Mouse (Mus musculus): Measurements from ENCODE around the gene Cabp5. TPM values are rescaled to one million over a fixed set of nuclear protein-coding genes. Genes with fewer than 3 reads are reported as not detected.
"Not testable (repeated sequence)": the region's sequence is repeated elsewhere in the genome, so short reads cannot be mapped to it uniquely, and the experiment has no call there.

The Cabp5 gene
- polyA plus RNA-seq (2011; ENCODE audit: insufficient read depth, insufficient read length, low read depth, missing spikeins), result not detected in 2 replicates

DNA sequence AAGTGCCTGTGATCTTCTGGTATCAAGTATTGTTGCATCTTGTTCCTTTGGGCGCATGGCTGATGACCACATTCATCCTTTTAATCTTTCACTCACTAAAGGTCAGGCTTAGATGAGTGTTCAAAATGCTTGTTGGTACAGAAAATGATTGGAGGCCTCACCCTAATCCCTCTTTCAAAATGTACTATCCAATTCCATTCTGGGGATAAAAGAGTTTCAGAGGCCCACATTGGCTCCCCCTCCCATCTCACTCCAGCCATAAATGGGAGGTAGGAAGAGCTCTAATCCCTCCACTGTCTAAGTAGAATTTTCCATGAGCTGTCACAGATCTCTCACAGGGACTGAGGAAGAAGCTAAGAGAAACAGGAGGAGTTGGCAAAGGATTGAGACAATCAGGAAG lies at the start of gene Cabp5:
Gene Cabp5, plus strand, starts transcription at position 301 of the 400 bp plus-strand sequence.
- no peaks in the 10 kb centered on the region for H3K4me1 ChIP-seq (ENCODE audit: control insufficient read depth, insufficient read depth, low read length)
- no peaks in the 10 kb centered on the region for H3K9me3 ChIP-seq (replicated peaks; ENCODE audit: control insufficient read depth, insufficient read depth, low read length, poor library complexity, severe bottlenecking)
- H3K9ac ChIP-seq (ENCODE audit: low read depth, poor library complexity, severe bottlenecking), result no peak within 1 kb of the TSS
- H3K27me3 ChIP-seq (ENCODE audit: control insufficient read depth, insufficient read depth, low read length, poor library complexity, severe bottlenecking), result no peaks in the 10 kb centered on the region
- TF ChIP-seq EP300 (IDR thresholded peaks at IDR 0.05; ENCODE audit: insufficient read depth, low read depth, low read length) (no peak), CTCF (IDR thresholded peaks at IDR 0.05; ENCODE audit: low read depth, low read length) (no peak), POLR2A (IDR thresholded peaks at IDR 0.05; ENCODE audit: insufficient read depth, low read length) (no peak)
- no peak within 1 kb of the TSS for H3K27ac ChIP-seq (ENCODE audit: insufficient read depth, low read length)
- no peaks in the 10 kb centered on the region for H3K36me3 ChIP-seq (ENCODE audit: control insufficient read depth, insufficient read depth, low read length, poor library complexity, severe bottlenecking)
- H3K4me3 ChIP-seq (ENCODE audit: low read depth, low read length), result no peak within 1 kb of the TSS

DNA sequence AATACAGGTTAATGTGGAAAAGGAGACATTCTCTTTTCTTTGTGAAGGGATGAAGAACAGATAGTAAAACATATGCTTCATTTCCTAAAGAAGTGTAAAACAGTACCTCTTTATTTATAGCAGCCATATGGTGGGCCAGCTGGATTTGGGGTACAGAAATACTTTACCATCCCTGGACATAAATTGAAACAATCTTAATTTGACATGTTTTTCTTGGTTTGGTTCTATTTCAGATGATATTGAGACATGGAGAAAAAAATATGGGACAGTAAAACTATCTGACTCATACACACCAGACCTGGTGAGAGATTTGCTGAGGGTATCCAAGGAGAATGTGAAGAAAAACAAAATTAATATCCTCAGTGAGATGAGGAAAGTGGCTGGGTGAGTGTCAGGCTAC lies 42.0 kb upstream of the Cabp5 start:
- no peaks in the 10 kb centered on the region for H3K36me3 ChIP-seq (ENCODE audit: control insufficient read depth, insufficient read depth, low read length, poor library complexity, severe bottlenecking)
- no peak overlapping the region for H3K4me3 ChIP-seq (ENCODE audit: low read depth, low read length)
- H3K4me1 ChIP-seq (ENCODE audit: control insufficient read depth, insufficient read depth, low read length), result no peaks in the 10 kb centered on the region
- TF ChIP-seq CTCF (IDR thresholded peaks at IDR 0.05; ENCODE audit: low read depth, low read length) (no peak), POLR2A (IDR thresholded peaks at IDR 0.05; ENCODE audit: insufficient read depth, low read length) (no peak), EP300 (IDR thresholded peaks at IDR 0.05; ENCODE audit: insufficient read depth, low read depth, low read length) (no peak)
- no peak overlapping the region for H3K27ac ChIP-seq (ENCODE audit: insufficient read depth, low read length)
- H3K9ac ChIP-seq (ENCODE audit: low read depth, poor library complexity, severe bottlenecking), result no peak overlapping the region
- H3K27me3 ChIP-seq (ENCODE audit: control insufficient read depth, insufficient read depth, low read length, poor library complexity, severe bottlenecking), result no peaks in the 10 kb centered on the region
- no peaks in the 10 kb centered on the region for H3K9me3 ChIP-seq (replicated peaks; ENCODE audit: control insufficient read depth, insufficient read depth, low read length, poor library complexity, severe bottlenecking)

DNA sequence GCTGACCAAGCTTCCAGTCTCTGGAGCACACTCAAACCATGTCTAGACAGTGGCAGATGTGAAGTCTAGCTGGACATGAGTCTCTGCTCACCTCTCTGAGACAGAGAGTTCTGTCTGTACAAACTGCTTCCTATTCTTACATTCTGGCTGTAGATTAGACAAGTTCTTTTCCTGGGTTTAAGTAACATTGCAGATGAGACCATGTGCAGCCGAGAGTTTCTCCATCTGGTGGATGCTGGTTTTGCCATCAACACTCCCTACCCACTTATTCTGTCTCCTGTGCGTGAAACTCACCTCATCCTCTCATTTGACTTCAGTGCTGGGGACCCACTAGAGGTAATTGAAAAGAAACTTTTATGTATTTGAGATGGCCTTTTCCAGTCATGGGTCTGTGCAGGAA lies 17.3 kb upstream of the Cabp5 start:
- Histone ChIP-seq H3K27me3 (ENCODE audit: control insufficient read depth, insufficient read depth, low read length, poor library complexity, severe bottlenecking) (no peaks in the 10 kb centered on the region), H3K9me3 (replicated peaks; ENCODE audit: control insufficient read depth, insufficient read depth, low read length, poor library complexity, severe bottlenecking) (no peaks in the 10 kb centered on the region), H3K4me3 (ENCODE audit: low read depth, low read length) (no peak overlapping the region), H3K27ac (ENCODE audit: insufficient read depth, low read length) (no peak overlapping the region), H3K4me1 (ENCODE audit: control insufficient read depth, insufficient read depth, low read length) (no peaks in the 10 kb centered on the region), H3K36me3 (ENCODE audit: control insufficient read depth, insufficient read depth, low read length, poor library complexity, severe bottlenecking) (no peaks in the 10 kb centered on the region), H3K9ac (ENCODE audit: low read depth, poor library complexity, severe bottlenecking) (no peak overlapping the region)
- TF ChIP-seq POLR2A (IDR thresholded peaks at IDR 0.05; ENCODE audit: insufficient read depth, low read length) (no peak), CTCF (IDR thresholded peaks at IDR 0.05; ENCODE audit: low read depth, low read length) (no peak), EP300 (IDR thresholded peaks at IDR 0.05; ENCODE audit: insufficient read depth, low read depth, low read length) (no peak)

DNA sequence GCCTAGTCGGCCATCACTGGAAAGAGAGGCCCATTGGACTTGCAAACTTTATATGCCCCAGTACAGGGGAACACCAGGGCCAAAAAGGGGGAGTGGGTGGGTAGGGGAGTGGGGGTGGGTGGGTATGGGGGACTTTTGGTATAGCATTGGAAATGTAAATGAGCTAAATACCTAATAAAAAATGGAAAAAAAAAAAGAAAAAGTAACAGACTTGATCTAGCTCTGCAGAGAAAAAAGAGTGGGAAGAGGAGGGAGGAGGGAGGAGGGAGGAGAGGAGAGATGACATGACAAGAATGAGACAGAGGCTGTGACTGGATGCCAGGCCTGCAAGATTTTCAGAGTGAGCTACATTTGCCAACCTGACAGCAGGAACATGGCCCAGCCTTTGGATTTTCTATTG lies 52.6 kb downstream of the Cabp5 start, which contains the start of gene Bsph1:
Gene Bsph1, plus strand, starts transcription at position 301 of the 400 bp plus-strand sequence.
- not testable (repeated sequence) for H3K27ac ChIP-seq (ENCODE audit: insufficient read depth, low read length); H3K4me1 ChIP-seq (ENCODE audit: control insufficient read depth, insufficient read depth, low read length); H3K36me3 ChIP-seq (ENCODE audit: control insufficient read depth, insufficient read depth, low read length, poor library complexity, severe bottlenecking); H3K9me3 ChIP-seq (replicated peaks; ENCODE audit: control insufficient read depth, insufficient read depth, low read length, poor library complexity, severe bottlenecking); H3K4me3 ChIP-seq (ENCODE audit: low read depth, low read length); H3K27me3 ChIP-seq (ENCODE audit: control insufficient read depth, insufficient read depth, low read length, poor library complexity, severe bottlenecking); H3K9ac ChIP-seq (ENCODE audit: low read depth, poor library complexity, severe bottlenecking)

Other genes with a start within 250 kb of the Cabp5 start
- 0.64 and 0.78 TPM in 2 replicates for gene Vmn1r88, start 238.6 kb upstream of the Cabp5 start, polyA plus RNA-seq (2011; ENCODE audit: insufficient read depth, insufficient read length, low read depth, missing spikeins)
- not detected in 2 replicates for gene Vmn1r89, start 185.1 kb upstream of the Cabp5 start, polyA plus RNA-seq (2011; ENCODE audit: insufficient read depth, insufficient read length, low read depth, missing spikeins)
- gene Lig1, start 120.8 kb upstream of the Cabp5 start, polyA plus RNA-seq (2011; ENCODE audit: insufficient read depth, insufficient read length, low read depth, missing spikeins), result 157 and 181 TPM in 2 replicates
- gene Zswim9, start 119.4 kb upstream of the Cabp5 start, polyA plus RNA-seq (2011; ENCODE audit: insufficient read depth, insufficient read length, low read depth, missing spikeins), result 6.0 and 9.4 TPM in 2 replicates
- 1.0 and 1.6 TPM in 2 replicates for gene Pla2g4c, start 73.5 kb upstream of the Cabp5 start, polyA plus RNA-seq (2011; ENCODE audit: insufficient read depth, insufficient read length, low read depth, missing spikeins)
- not detected in 2 replicates for gene Bsph1, start 52.7 kb downstream of the Cabp5 start, polyA plus RNA-seq (2011; ENCODE audit: insufficient read depth, insufficient read length, low read depth, missing spikeins)
- gene Bsph2, start 172.9 kb downstream of the Cabp5 start, polyA plus RNA-seq (2011; ENCODE audit: insufficient read depth, insufficient read length, low read depth, missing spikeins), result not detected in 2 replicates
- not detected in 2 replicates for gene Sult2a5, start 225.8 kb downstream of the Cabp5 start, polyA plus RNA-seq (2011; ENCODE audit: insufficient read depth, insufficient read length, low read depth, missing spikeins)